Mouse (Mus musculus) left cerebral cortex, adult 8-10 months (tissue): ENCODE data around the gene Olfr1317. TPM values are rescaled to one million over a fixed set of nuclear protein-coding genes. Genes with fewer than 3 reads are reported as not detected.

Experiments
- DNase-seq, 2 experiments: peaks; one replicate each; pipeline ENCODE4 v3.0.0; 2022; ENCODE audit warnings: low spot score in 2 of 2
- total RNA-seq, 4 experiments: library from RNA; stranded (reverse); gene quantifications; 2 replicates each; pipeline ENCODE4 v1.2.4; 2022

Olfr1317 gene
- total RNA-seq = not detected

GRCm38 (mm10) chr2:112140029-112140428 is at the start of gene Olfr1317:
Olfr1317 (plus strand) TSS chr2:112140329.
- no peak for DNase-seq

GRCm38 (mm10) chr2:112096681-112097080 is 43.4 kb upstream of the Olfr1317 start, which contains the start of gene Olfr1314:
Olfr1314 (minus strand) TSS chr2:112096781.
- no peak for DNase-seq

- no peak for DNase-seq
Observed at GRCm38 (mm10) chr2:112115340-112115739, 24.8 kb upstream of the Olfr1317 start, which contains the start of gene Olfr1315-ps1. Olfr1315-ps1 (minus strand) TSS chr2:112115440.

GRCm38 (mm10) chr2:112134877-112135276 is 5.3 kb upstream of the Olfr1317 start, which contains the start of gene Olfr1316:
Olfr1316 (minus strand) TSS chr2:112134977.
- DNase-seq = no peak

- DNase-seq = no peak
Observed at GRCm38 (mm10) chr2:112153898-112154297, 13.8 kb downstream of the Olfr1317 start, which contains the start of gene Olfr1318. Olfr1318 (plus strand) TSS chr2:112154198.

Other genes with a start within 250 kb of the Olfr1317 start
- not detected for gene Olfr1306, start 224.1 kb upstream of the Olfr1317 start, total RNA-seq
- under 1 TPM; 0.02 to 0.04 (median 0.03) TPM for gene Olfr1307, start 190.9 kb upstream of the Olfr1317 start, total RNA-seq
- not detected for gene Olfr1308, start 175.4 kb upstream of the Olfr1317 start, total RNA-seq
- gene Olfr1309, start 150.0 kb upstream of the Olfr1317 start, total RNA-seq = not detected
- gene Olfr1310, start 127.6 kb upstream of the Olfr1317 start, total RNA-seq = not detected
- gene Olfr1311, start 115.9 kb upstream of the Olfr1317 start, total RNA-seq = not detected
- gene Olfr1312, start 90.1 kb upstream of the Olfr1317 start, total RNA-seq = not detected
- not detected for gene Olfr1313, start 62.5 kb upstream of the Olfr1317 start, total RNA-seq
- gene Olfr1314, start 43.5 kb upstream of the Olfr1317 start, total RNA-seq = not detected
- not detected for gene Olfr1315-ps1, start 24.9 kb upstream of the Olfr1317 start, total RNA-seq
- not detected for gene Olfr1316, start 5.4 kb upstream of the Olfr1317 start, total RNA-seq
- gene Olfr1318, start 13.9 kb downstream of the Olfr1317 start, total RNA-seq = not detected
- gene Lpcat4, start 99.1 kb downstream of the Olfr1317 start, total RNA-seq = 100 to 1,000 TPM; 153 to 175 (median 161) TPM
- under 1 TPM in 1 of 4 experiments, not detected in 3; 0.09 TPM for gene Nutm1, start 119.0 kb downstream of the Olfr1317 start, total RNA-seq
- 10 to 100 TPM; 49.0 to 56.9 (median 52.8) TPM for gene Nop10, start 121.6 kb downstream of the Olfr1317 start, total RNA-seq
- gene Slc12a6, start 125.5 kb downstream of the Olfr1317 start, total RNA-seq = 100 to 1,000 TPM; 105 to 127 (median 118) TPM
- 1 to 10 TPM; 1.9 to 4.3 (median 2.9) TPM for gene Gm21985, start 126.0 kb downstream of the Olfr1317 start, total RNA-seq
- 100 to 1,000 TPM; 147 to 150 (median 149) TPM for gene Emc4, start 227.7 kb downstream of the Olfr1317 start, total RNA-seq
- gene Katnbl1, start 238.9 kb downstream of the Olfr1317 start, total RNA-seq = 10 to 100 TPM; 12.5 to 15.1 (median 13.4) TPM